Mouse (Mus musculus) kidney, adult 18-20 months (tissue): ENCODE results near the gene Slc12a8.

ENCODE experiments used
- DNase-seq: peaks from one replicate; pipeline ENCODE4 v3.0.0; 2021

Slc12a8 gene

DNA sequence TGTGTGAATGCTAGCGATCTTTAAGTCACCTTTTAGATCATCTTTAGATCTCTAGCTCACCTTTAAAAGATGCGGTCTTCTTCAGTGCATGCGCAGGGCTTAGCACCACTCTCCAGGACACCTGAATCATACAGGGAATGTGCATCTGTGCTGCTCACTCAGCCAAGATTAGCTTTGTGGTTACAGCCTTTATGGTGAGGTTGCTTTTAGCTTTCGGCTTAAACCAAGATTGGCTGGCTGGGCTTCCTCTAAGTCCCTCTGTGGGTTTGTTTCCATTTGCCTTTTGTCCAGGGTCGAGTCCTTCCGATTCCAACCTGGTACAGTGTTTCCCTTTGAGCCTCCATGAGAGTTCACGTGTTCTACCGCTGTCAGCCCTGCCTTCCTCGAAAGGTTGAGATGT is 187.2 kb downstream of the Slc12a8 start:
- DNase-seq, result no peak

DNA sequence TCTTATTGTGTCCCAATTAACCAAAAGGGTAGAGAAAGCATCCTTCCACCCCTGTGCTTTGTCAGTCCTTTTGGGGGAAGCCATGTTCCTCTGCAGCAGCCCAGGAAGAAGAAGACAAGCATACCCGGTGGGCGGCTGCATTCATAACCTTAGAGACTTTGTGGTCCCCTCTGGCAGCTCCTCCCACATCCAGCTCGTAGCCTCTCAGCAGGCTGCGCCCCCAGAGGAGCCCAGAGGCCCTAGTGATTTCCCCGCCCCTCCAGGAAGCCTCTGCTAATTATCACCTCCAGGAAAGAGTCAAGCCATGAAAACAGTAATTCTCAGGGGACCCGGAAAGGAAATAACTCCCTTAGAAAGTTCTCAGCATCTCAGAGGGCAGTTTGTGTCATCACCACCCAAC is 188.1 kb downstream of the Slc12a8 start:
- DNase-seq, result peak; percentile 28

DNA sequence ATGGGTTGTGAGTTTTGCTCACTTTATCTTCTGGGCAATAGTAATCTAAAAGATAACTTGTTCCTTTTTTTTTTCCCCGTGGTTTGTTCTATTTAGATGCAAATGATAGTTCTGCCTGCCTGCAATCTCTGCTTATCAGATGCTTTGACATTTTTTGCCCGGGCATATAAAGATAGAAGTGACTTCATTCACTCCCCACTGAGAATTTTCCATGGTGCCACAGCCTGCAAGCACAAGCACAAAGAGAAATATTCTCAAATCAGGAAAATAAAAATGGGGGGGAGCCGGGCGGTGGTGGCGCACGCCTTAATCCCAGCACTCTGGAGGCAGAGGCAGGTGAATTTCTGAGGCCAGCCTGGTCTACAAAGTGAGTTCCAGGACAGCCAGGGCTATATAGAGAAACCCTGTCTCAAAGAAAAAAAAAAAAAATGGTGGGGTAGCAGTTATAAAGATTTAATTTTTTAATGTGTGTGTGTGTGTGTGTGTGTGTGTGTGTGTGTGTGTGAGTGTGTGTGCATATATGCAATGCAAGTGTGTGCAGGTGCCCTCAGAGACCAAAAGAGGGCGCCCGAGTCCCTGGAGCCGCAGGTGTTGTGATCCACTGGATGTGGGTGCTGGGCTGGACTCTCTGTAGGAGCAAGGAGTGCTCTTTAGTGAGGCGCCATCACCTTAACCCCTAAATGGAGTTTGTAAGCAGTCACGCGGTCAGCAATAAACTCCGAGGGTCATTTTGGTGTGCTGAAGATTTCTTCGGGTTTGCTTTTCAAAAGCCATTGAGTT is 189.2 kb downstream of the Slc12a8 start:
- DNase-seq, result no peak

DNA sequence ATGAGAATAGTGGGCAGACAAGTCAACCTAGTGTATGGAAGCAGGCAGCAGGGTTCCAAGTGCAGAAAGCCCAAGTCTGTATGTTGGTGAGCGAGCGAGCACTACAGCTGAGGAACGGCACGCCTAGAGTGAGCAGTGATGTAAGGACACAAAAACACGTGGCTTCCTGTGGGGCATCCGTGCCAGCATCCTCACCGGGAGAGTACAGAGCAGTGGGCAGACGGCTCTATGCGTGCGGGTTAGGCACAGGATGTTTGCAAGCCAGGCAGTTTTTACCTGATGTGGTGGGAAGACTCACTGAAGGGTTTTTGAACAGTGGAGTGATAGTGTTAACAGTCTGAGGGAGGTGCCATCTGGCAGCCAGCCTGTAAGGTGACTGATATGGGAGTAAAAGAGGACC is 190.9 kb downstream of the Slc12a8 start:
- no peak for DNase-seq

DNA sequence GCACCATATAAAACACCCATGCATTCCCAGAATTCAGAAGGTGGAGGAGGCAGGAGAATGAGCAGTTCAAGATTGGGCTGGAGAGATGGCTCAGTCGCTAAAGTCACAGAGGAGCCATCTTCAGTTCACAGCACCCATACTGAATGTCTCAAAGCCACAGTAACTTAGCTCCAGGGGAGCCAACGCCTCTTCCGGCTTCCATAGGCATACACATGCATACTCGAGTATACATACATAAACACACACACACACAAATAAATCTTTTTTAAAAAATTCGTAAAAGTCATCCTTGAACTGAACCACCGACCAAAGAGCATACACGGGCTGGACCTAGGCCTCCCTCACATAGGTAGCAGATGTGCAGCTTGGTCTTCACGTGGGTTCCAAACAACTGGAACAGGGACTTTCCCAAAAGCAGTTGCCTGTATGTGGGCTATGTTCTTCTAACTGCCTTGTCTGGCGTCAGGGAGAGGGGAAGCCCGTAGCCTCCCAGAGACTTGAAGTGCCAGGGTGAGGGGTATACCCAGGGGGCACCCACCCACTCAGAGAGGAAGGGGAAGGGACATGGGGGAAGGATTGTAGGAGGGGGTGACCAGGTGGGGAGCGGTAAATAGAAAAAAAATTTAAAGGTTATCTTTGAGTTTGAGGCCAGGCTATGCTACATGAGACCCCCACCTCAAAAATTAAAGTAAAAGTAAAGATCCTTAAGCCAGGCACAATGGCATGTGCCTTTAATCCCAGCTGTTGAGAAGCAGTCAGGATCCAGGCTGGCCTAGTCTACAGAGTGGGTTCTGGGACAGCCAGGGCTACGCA is 191.7 kb downstream of the Slc12a8 start:
- DNase-seq, result no peak
